Mouse (Mus musculus) stomach, postnatal 0 days (tissue): ENCODE measurements around the gene Asb4.

Experiments used
- CTCF ChIP-seq: IDR thresholded peaks from 2 replicates; pipeline ENCODE4 v1.5.1; 2016; ENCODE audit warnings: antibody characterized with exemption, low read depth, mild to moderate bottlenecking, moderate library complexity
- EP300 ChIP-seq: optimal IDR thresholded peaks from 2 replicates; pipeline ENCODE3; 2016; ENCODE audit warnings: antibody characterized with exemption

DNA sequence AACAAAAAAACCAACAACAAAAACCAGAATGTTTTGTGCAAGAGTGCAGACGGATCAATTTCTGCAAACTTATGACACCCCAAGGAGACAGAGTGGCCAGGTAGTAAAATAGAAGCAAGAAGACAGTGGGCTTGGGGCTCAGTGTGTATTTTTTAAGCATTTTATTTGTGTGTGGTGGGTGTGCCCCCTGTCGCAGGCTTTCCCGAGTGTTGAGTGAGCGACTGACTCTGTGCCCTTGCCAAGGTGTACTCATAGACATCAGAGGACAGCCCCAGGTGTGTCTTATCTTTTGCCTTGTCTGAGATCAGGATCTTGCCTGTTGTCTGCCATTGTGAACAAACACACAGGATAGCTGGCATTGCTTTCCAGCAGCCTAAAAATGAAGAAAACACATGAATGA is 63.8 kb downstream of the Asb4 start:
- TF ChIP-seq CTCF (no peak), EP300 (no peak)
